Mouse (Mus musculus) E14TG2a.4 (cell line): ENCODE measurements at regions not wholly inside any gene's neighbourhood (a gene's known extent, or its start where the extent isn't known, plus 50 kb on each side); places are given as distances from the start of the nearest gene placed in this dataset.

Source experiments
- H3K27me3 ChIP-seq: 2 replicates; pipeline ENCODE4 v1.6.1; 2014; ENCODE audit warnings: low read length, control low read depth; ENCODE audit not compliant: insufficient read depth
- H3K36me3 ChIP-seq: 2 replicates; pipeline ENCODE4 v1.6.1; 2014; ENCODE audit warnings: low read length, control low read depth; ENCODE audit not compliant: insufficient read depth
- H3K4me1 ChIP-seq: replicated peaks from 2 replicates; pipeline ENCODE4 v1.6.1; 2014; ENCODE audit warnings: low read depth, low read length, control low read depth
- H3K4me3 ChIP-seq: replicated peaks from 2 replicates; pipeline ENCODE4 v1.5.1; 2014; ENCODE audit warnings: mild to moderate bottlenecking, low read length
- H3K9me3 ChIP-seq: 2 replicates; pipeline ENCODE4 v1.6.1; 2014; ENCODE audit warnings: low read length, control low read depth
- CTCF ChIP-seq: conservative IDR thresholded peaks from 2 replicates; pipeline ENCODE4 v1.5.1; 2014; ENCODE audit warnings: low read length
- NANOG ChIP-seq: IDR thresholded peaks from 2 replicates; pipeline ENCODE4 v1.6.1; 2014; ENCODE audit warnings: borderline replicate concordance, low read length, mixed read lengths
- POU5F1 ChIP-seq: IDR thresholded peaks from 2 replicates; pipeline ENCODE4 v1.6.1; 2014; ENCODE audit warnings: low read length, borderline replicate concordance

- TF ChIP-seq POU5F1 (no peak), NANOG (no peak), CTCF (no peak)
- no peaks in the 10 kb centered on the region for H3K4me1 ChIP-seq
- H3K4me3 ChIP-seq: no peak overlapping the region
- no peaks in the 10 kb centered on the region; the same call in 1 of the 2 replicates for H3K9me3 ChIP-seq
- H3K27me3 ChIP-seq: peaks cover 7% of the 10 kb centered on the region
- no peaks in the 10 kb centered on the region for H3K36me3 ChIP-seq
Measured at GRCm38 (mm10) chr4:58607491-58607890, 53.8 kb upstream of the Lpar1 start.

GRCm38 (mm10) chr4:58605941-58606340, 52.2 kb upstream of the Lpar1 start:
- Histone ChIP-seq H3K36me3 (no peaks in the 10 kb centered on the region), H3K9me3 (no peaks in the 10 kb centered on the region; the same call in 1 of the 2 replicates), H3K4me3 (no peak overlapping the region), H3K27me3 (0 out of 2 replicates have a peak, but pooled peaks cover 2% of the 10 kb centered on the region), H3K4me1 (no peaks in the 10 kb centered on the region)
- TF ChIP-seq POU5F1 (no peak), NANOG (no peak), CTCF (no peak)
